Mouse (Mus musculus) left cerebral cortex, postnatal 4 days (tissue): ENCODE data around the gene A830031A19Rik. TPM values are rescaled to one million over a fixed set of nuclear protein-coding genes. Genes with fewer than 3 reads are reported as not detected.

Experiments used
- DNase-seq: peaks from one replicate; pipeline ENCODE4 v3.0.0-alpha.2; 2022
- intact Hi-C: fragments of 180-260 bp; cut with DNase I; formaldehyde crosslinking; loops from one replicate; pipeline ENCODE4 v1.15.1; 2025
- microRNA-seq: library from miRNA; unstranded; fragments of <30 nt; microRNA quantifications from one replicate; pipeline ENCODE4 v1.2.0, GENCODE M21; 2022
- total RNA-seq, 2 experiments: library from RNA; stranded (reverse); gene quantifications; 2 replicates each; pipeline ENCODE4 v1.2.3; 2021

The A830031A19Rik gene
- total RNA-seq, 2 experiments from 2014 or later, result 0.66 to 0.90 TPM

DNA sequence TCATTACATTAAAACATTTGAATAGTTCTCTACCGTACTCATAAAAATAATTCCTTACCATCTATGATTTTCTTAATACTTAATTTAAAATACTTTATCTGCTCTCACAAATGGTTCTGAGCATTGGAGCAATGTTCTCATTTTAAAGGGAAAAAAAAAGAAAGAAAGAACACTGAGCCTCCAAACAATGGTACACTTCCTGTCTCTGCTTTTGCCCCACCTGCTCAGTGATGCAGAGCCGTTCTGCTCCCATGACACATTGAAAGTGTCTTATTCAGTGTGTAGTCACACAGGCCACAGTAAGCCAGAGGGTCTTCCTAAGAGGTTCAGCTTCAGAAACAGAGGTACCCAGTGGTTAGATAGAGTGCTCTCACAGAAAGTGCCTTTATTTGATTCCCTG lies 56.1 kb downstream of the A830031A19Rik start:
- no peak for DNase-seq
- intact Hi-C loops, result no loop called here

- intact Hi-C loops, result no loop called here
- no peak for DNase-seq
These were observed 58.1 kb downstream of the A830031A19Rik start for GRCm38 (mm10) chr11:24016647-24017179.

- intact Hi-C loops, result no loop called here
- DNase-seq, result no peak
These were observed 58.8 kb downstream of the A830031A19Rik start for GRCm38 (mm10) chr11:24016049-24016448.

DNA sequence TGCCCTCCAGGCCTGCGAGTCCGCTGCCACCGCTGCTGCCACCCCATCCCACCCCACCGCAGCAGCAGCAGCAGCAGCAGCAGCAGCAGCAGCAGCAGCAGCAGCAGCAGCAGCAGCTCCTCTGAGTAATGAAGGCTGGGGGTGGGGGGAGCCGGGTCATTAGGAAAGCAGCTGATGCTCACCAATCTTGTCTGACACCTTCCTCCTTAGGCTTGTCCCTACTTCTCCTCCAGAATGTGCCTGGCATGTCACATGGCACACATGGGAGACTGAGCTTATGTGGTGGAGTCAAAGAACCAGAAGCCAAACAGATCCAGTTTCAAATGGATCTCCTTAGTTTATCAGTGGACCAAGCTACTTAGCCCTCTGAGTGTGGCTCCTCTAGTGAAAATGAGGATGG lies 60.2 kb downstream of the A830031A19Rik start:
- intact Hi-C loops, result no loop called here
- no peak for DNase-seq

DNA sequence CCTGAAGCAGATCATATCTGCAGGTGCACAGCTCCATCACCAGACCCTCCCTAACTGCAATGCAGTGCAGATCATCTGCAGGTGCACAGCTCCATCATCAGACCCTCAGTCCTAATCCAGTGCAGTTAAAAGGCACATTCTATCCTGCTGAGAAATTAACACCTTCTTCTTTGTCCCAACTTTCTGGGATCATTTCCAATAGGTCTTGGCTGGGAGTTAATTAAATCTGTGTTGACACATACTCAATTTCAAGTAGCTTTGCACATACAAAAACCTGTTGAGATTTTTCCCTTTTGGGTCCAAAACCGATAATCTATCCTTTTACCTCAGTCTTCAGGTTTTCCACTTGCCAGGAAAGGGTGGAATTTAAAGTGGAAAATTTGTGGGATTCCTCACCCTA lies 62.6 kb downstream of the A830031A19Rik start:
- intact Hi-C loops, result no loop called here
- DNase-seq, result no peak

DNA sequence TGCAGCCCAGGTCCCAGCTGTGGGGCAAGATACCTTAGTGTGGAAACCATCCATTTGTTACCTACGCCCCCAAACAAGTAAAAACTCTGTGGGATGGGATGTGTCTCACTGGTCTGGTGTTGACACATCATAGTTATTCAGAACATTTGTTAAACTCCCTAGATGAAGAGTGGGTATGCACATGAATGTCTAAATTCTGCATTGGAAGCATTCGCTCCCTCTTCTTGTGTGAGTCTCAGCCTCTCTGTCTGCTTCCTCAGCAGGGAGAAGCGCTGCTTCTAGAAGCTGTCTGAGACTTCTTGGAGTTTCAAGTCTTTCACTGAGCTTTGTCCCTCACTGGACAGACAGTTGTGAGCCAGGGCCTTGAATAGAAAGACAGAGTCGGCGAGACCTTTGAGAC lies 65.9 kb downstream of the A830031A19Rik start:
- intact Hi-C loops, result no loop called here
- DNase-seq, result no peak

DNA sequence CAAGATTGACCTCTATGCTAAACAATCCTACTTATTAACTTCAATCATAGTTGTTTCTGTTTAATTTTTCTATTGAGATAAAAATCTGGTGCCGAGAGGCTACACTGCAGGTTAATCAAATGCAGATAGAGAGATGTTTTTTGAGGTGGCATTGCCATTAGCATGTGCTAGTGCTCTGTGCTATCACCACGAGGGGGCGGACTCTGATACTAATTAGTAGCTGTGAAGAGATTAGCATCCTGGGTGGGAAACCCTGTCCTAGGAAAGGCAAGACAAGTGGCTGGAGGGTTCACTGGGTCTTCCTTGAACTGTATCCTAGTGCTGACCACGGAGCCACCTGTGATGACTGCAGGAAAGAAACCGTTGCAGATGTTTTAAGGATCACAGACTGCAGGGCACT lies 66.6 kb downstream of the A830031A19Rik start:
- intact Hi-C loops, result no loop called here
- DNase-seq, result peak; percentile 53

DNA sequence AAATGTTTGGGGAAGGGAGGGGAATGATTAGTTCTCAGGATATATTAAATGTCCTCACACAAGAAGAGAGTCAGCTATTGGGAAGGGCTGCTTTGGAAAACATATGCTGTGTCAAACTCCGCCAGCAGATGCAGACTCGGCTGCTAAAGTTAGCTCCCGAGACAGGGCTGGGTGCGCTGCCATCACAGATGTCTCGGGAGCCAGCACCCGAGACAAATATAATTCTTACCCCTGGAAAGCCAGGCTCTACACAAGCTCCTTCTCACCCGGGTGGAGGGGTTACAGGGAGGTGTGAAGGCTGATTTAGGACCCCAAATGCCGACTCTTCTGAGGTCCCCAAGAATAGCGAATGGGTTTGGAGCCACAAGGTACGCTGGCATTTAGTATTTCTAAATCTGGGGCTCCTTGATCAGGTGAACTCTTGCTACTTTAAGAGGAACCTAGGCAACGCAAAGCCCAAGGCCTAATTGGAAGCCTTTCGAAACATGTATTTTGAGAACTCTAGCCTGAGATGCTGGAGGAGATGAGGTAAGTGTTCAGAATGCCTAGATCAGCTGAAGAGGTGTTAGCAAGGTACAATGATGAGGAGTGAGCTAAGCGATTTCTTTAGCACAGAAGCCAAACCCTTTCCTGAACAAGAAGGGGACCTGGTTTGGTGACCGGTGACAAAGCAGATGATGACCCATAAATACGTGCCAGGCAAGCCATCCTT lies 69.3 kb downstream of the A830031A19Rik start:
- DNase-seq, result no peak
- intact Hi-C loops, result no loop called here

DNA sequence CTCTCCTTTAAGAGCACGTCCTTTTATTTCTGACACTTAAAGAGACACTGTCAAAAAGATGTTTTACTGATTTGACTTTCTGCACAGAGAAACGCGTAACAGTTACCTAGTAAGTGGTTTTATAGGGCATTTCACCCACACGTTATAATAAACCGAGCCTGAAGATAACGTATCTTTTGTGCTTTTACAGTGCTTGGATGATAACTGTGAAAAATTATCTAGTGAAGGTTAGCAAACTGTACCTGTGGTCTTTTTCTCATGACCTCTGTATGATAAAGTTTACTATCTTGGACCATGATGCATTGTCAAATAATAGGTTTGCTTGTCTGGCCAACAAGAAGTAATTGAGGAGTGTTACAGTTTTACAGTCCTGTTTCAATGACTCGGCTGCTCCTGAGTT lies 74.2 kb downstream of the A830031A19Rik start:
- DNase-seq, result no peak
- intact Hi-C loops, result no loop called here

Small RNA genes within 50 kb of the gene (microRNA-seq; reads per million reads assigned to microRNA genes)
- not detected for gene Gm44381

Other genes with a start within 250 kb of the A830031A19Rik start
- 10 to 100 TPM; 23.1 to 24.7 TPM for gene Papolg, start 179.8 kb downstream of the A830031A19Rik start, total RNA-seq
- 100 to 1,000 TPM; 209 to 220 TPM for gene Bcl11a, start 3.0 kb upstream of the A830031A19Rik start, total RNA-seq